Mouse (Mus musculus): ENCODE data around the gene Sumf2.
"Not testable (repeated sequence)": the region's sequence is repeated elsewhere in the genome, so short reads cannot be mapped to it uniquely, and the experiment has no call there.

Gene Sumf2

GRCm38 (mm10) chr5:129846752-129847557 is at the start of gene Sumf2:
Gene Sumf2, plus strand, starts transcription at chr5:129846986.
- in situ Hi-C loops (cut with MboI, MseI), result loop anchor here (5.0 kb wide), 2 partner anchors 55 to 345 kb away; partner anchors contain the start of gene Sfswap

DNA sequence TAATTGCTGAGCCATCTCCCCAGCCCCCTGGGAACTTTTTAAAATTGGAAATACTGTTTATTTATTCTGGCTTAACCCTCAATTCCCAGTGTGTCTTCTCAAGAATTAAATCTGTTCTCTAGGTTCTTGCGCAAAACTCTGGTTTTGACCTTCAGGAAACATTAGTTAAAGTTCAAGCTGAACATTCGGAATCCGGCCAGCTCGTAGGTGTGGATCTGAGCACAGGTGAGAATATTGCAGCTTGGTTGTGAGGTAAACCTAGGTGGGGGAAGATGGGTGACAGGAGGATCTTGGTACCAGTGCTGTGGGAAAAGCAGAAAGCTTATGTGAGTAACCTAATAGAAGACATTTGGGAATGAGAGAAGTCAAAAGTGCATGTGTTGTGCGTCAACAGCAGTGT is 1.9 kb upstream of the Sumf2 start:
- in situ Hi-C loops (cut with MboI, MseI), result loop anchor here (5.0 kb wide), 2 partner anchors 53 to 343 kb away; partner anchors contain the start of gene Sfswap

DNA sequence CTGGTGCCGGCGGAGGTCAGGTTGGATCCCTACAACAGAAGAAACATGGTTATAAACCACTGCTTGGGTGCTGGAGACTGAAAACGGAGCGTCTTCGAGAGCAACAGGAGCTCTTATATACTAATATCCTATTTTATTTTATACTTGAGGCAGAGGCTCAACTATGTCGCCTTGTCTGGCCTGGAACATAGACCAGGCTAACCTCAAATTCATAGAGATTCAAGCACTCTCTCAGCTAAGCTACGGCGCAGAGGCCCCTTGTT is 703 bp downstream of the Sumf2 start:
- in situ Hi-C loops (cut with MboI, MseI), result loop anchor here (5.0 kb wide), 2 partner anchors 55 to 345 kb away; partner anchors contain the start of gene Sfswap

- in situ Hi-C loops (cut with MboI, MseI), result no loop called here
Observed at GRCm38 (mm10) chr5:129855163-129855562, 8.4 kb downstream of the Sumf2 start.

GRCm38 (mm10) chr5:129856414-129856813 is 9.6 kb downstream of the Sumf2 start:
- in situ Hi-C loops (cut with MboI, MseI), result no loop called here

GRCm38 (mm10) chr5:129862325-129862724 is 15.5 kb downstream of the Sumf2 start:
- in situ Hi-C loops (cut with MboI, MseI), result loop anchor here (5.0 kb wide), 1 partner anchor 475 kb away; no protein-coding TSS in a partner anchor

DNA sequence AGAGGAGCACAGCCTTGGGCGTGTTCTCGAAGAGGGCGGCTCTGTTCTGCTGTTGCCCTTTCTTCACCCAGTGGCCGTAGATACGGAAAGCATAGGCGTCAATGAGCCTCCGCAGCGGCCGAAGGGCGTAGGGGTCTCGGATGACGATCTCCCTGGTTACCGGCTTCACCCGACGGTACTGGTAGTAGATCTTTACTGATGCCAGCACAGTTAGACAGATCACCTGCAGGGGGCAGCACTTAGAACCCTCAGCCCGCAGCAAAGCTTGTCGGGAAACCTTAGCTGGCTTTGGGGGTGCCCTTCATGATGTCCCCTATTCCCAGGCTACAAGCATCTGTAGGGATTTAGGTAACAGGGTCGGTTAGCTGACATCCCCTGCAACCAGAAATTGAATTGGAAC is 17.7 kb downstream of the Sumf2 start:
- in situ Hi-C loops (cut with MboI, MseI), result loop anchor here (5.0 kb wide), 1 partner anchor 477 kb away; no protein-coding TSS in a partner anchor

DNA sequence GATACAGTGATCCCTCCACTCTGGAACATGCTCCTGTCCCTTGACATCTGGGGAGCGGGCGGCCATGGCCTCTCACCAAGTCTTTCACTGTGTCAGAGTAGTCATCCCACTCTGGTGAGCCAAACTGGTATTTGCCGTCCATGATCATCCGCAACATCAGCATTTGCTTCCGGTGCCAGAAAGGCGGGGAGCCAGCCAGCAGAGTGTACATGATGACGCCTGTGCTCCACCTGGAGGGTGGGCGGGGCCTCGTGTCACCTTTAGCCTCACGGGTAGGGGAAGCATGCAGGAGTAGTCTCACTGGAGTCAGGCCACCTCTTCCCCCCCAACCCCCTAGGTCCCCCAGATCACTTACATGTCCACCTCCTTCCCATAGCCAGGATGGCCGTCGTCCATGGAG is 19.1 kb downstream of the Sumf2 start:
- in situ Hi-C loops (cut with MboI, MseI), result no loop called here

DNA sequence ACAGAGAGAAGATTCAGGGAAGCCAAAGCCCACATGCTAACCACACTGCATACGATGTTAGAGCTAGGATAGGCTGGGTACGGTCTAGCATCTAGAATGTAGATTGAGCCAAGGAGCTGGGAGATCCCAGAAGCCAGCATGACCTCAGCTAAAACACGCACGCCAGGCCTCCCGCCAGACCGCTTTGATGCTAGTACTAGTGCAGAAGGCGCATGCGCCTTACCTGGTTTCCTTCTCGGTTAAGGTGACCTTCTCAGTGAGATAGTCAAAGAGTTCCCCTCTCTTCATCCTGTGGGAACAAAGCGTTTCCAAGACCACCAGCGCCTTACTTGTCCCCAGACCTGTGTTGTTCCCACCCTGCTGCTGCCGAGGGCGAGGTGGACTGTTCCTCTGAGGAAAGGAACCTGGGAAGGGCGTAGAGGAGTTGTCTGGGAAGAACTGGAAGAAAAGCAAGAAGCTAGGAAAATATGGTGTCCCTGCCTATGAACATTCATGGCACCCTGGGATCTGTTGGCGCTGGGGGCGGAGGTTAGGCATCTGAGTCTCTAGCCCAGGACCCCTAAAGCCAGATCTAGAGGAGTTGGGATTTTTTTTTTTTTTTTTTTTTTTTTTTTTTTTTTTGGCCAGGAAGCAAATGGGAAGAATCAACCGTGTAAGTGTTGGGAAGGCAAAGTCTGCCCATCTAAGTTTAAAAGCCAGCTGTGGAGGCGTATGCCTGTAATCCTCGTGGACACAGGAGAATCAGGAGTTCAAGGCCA is 22.6 kb downstream of the Sumf2 start:
- in situ Hi-C loops (cut with MboI, MseI), result no loop called here

- in situ Hi-C loops (cut with MboI, MseI), result no loop called here
Observed at GRCm38 (mm10) chr5:129871238-129871637, 24.5 kb downstream of the Sumf2 start.

DNA sequence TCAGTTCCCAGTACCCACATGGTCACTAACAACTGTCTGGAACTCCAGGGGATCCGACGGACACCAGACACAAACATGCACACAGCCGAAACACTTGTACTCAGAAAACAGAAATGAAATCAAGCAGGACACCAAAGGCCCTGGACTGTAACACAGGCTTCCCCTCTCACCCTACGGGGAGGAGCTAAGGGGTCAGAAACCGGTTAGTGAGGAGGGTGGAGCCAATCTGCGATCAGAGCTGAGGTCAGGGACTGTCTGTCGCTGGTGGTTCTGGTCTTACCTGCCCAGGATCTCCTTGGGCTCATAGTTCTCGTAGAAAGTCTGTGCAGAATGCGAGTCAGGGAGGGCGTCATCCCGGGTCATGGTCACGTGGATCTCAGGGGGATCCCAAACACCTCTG is 27.2 kb downstream of the Sumf2 start:
- in situ Hi-C loops (cut with MboI, MseI), result no loop called here

DNA sequence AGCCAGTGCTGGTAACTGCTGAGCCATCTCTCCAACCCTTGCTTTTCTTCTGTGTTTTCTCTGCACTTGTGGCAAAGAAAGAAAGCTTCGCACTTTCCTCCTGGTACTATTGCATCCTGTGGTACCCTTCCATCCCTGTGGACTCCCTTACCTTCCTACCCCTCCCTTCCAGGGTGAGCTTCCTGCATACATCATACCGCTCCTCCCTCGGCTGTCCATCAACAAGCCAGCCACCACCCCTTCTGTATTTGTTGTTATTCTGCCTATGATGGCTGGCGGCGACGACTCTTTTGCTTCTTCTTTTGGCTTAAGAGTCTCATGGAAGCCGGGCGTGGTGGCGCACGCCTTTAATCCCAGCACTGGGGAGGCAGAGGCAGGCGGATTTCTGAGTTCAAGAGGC is 28.3 kb downstream of the Sumf2 start:
- in situ Hi-C loops (cut with MboI, MseI), result no loop called here

- in situ Hi-C loops (cut with MboI, MseI), result no loop called here
Observed at GRCm38 (mm10) chr5:129877731-129878455, 31.1 kb downstream of the Sumf2 start.

DNA sequence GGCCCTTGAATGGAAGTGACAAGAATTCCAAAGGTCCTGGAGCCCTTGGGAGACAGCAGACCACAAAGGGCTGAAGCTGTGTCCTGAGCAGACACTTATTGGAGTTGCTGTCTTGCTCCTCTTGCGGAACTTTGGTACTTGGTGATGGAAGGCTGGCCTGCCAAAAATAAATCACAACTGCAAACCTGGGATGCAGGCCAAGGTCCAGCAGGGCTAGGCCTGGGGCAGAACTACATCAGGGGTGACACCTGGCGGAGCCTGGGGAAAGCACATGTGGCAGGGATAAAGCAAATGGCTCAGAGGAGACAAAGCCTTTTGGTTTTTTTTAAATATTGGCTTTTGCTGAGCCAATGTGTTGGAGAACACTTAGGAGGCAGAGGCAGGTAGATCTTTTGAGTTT is 32.2 kb downstream of the Sumf2 start:
- in situ Hi-C loops (cut with MboI, MseI), result no loop called here

DNA sequence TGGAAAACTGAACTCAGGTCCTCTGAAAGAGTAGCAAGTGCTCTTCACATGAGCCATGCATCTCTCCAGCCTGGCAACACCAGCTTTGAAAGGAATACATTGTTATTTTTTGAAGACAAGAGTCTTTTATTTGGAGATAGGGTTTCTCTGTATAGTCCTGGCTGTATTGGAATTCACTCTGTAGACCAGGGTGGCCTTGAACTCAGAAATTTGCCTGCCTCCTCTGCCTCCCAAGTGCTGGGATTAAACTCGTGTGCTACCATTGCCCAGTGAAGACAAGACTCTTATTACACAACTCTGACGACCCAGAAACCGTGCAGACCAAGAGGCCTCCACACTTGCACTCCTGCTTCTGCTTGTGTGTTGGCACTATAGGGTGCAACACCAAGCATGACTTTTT is 33.1 kb downstream of the Sumf2 start:
- in situ Hi-C loops (cut with MboI, MseI), result no loop called here

- in situ Hi-C loops (cut with MboI, MseI), result loop anchor here (5.0 kb wide), 1 partner anchor 99 kb away; the partner anchor contains the start of gene Psph
Observed at GRCm38 (mm10) chr5:129886271-129886670, 39.5 kb downstream of the Sumf2 start.

- in situ Hi-C loops (cut with MboI, MseI), result loop anchor here (5.0 kb wide), 1 partner anchor 100 kb away; the partner anchor contains the start of gene Psph
Observed at GRCm38 (mm10) chr5:129886911-129887636, 40.3 kb downstream of the Sumf2 start, which contains the start of gene Chchd2. Gene Chchd2, minus strand, starts transcription at chr5:129887470.

DNA sequence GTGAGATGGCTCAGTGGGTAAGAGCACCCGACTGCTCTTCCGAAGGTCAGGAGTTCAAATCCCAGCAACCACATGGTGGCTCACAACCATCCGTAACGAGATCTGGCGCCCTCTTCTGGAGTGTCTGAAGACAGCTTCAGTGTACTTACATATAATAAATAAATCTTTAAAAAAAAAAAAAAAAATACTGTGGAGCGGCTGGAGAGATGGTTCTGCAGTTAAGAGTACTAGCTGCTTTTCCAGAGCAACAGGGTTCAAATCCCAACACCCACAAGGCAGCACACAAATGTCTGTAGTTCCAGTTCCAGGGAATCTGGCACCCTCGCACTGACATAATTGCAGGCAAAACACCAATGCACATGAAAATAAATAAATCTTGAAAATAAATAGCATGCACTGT is 43.6 kb downstream of the Sumf2 start:
- in situ Hi-C loops (cut with MboI, MseI), result not testable (repeated sequence)

DNA sequence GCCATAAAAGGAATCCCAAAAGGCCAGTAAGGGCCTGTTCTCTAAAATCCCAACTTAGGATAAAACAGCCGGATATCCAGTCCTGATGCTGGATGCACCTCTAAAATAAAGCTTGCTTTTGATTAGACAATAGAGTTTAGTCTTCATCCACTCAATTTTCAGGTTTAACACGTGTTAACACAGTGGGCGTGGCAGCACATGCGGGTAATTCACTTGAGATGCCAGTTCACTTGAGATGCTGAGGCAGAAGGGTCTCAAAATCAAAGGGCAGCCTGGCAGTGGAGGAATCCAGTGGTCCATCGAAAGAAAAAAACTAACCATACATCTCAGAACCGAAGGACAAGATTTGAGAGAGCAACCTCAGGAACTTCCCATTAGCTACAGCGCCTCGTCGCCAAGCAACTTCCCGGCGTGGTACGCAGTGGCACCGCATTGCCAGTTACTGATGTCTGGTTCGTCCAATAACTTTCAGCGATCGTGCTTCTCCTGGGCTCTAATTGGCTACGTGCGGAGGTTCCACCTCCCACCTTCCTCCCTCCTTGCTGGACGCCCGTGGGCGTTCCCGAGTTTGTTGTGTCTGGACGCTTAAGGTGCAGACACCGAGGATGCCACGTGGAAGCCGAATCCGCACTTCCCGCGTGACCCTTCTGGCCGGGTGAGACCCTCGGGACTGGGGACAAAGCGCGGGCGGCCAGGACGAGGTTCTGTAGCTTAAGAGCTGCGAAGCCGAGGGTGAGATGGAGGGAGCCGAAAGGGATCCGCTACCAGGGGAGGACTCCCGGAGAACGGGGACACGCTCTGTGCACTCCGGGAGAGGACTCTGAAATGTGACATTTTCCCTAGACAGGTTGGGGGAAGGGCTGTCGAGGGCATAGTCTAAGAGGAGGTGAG is 48.7 kb downstream of the Sumf2 start, which contains the start of gene Zbed5:
Zbed5 (plus strand) TSS at position 526 of the 891 bp plus-strand sequence.
- in situ Hi-C loops (cut with MboI, MseI), result no loop called here

DNA sequence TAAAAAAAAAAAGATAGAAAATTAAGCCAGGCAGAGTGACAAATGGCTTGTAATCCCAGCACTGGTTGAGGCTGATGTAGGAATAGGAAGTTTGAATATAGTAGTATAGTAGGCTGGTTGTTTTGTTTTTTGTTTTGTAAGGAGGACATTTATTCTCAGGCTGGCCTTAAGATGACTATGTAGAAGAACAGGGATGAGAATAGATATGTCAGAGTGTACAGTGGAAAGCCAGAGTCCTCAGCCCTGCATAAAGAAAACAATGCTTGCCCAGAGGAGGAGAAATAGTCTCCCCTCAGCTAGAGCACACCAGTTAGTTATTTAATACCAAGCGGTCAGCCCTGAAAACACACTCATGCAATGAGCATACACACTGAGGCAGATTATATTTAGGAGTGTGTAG is 51.7 kb downstream of the Sumf2 start, which contains the start of gene Phkg1:
Phkg1 (minus strand) TSS at position 101 of the 400 bp plus-strand sequence.
- in situ Hi-C loops (cut with MboI, MseI), result no loop called here
